Mouse (Mus musculus): ENCODE results near the gene Gm10401. TPM values are rescaled to one million over a fixed set of nuclear protein-coding genes. Genes with fewer than 3 reads are reported as not detected.
"Not testable (repeated sequence)": the region's sequence is repeated elsewhere in the genome, so short reads cannot be mapped to it uniquely, and the experiment has no call there.

Gene Gm10401
- total RNA-seq, 2 experiments from 2014 or later = not detected

DNA sequence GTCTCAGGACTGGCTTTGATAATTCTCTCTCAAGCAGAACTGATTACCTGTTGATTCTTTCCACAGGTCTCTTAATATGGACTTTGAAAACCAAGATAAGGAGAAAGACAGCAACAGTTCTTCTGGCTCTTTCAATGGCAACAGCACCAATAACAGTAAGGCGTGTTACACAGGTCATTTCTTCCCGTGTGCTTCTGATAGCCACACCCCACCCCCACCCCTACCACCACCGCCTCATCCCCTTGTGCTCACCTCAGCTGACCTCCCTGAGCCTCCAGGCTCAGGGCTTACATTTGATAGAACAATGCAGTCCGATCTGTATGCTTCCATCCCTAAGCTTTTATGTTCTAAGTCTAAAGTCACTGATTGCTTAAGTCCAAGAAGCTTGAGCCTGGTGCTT lies 23.3 kb downstream of the Gm10401 start:
- DNase-seq (ENCODE audit: low spot score in 2 of 2) = no peak
- intact Hi-C loops (cut with DNase I) = no loop called here

DNA sequence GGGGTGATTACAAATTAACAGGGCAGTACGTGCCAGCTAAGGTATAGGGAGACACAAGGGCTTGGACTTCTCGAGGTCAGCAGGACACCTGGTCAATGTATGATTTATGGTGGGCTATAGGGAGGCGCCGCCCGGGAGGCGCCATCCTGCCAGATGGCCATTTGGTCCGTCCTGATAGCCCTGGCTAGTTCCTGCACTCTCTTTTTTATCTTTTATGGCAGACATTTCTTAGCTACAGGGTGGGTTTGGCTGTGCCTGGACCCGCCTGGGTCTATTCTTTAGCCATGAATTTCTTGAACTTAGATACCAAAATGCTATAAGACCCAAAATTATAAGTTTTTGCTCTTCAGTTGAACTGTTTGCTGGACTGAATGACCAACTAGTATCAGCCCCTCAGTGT lies 24.8 kb downstream of the Gm10401 start:
- intact Hi-C loops (cut with DNase I); DNase-seq (ENCODE audit: low spot score in 2 of 2): not testable (repeated sequence)

DNA sequence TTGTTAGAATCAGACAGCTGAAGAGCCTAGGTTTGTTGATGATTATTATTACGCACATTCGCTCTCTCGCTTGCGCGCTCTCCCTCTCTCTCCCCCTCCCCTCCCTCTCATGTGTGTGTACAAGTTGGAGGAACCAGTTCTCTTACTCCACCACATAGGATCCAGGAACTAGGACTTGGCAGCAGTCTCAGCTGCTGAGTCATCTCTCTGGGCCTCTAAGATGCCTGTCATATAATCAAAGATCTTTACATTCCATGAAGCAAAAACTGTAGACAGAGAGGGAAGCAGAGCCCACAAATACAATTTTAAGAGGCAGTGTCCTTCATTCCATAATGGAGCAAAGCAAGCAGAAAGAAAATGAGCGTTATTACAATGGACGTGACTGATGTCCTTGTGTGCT lies 26.0 kb downstream of the Gm10401 start:
- DNase-seq (ENCODE audit: low spot score in 2 of 2) = peak; percentile 52 to 55
- intact Hi-C loops (cut with DNase I) = no loop called here

DNA sequence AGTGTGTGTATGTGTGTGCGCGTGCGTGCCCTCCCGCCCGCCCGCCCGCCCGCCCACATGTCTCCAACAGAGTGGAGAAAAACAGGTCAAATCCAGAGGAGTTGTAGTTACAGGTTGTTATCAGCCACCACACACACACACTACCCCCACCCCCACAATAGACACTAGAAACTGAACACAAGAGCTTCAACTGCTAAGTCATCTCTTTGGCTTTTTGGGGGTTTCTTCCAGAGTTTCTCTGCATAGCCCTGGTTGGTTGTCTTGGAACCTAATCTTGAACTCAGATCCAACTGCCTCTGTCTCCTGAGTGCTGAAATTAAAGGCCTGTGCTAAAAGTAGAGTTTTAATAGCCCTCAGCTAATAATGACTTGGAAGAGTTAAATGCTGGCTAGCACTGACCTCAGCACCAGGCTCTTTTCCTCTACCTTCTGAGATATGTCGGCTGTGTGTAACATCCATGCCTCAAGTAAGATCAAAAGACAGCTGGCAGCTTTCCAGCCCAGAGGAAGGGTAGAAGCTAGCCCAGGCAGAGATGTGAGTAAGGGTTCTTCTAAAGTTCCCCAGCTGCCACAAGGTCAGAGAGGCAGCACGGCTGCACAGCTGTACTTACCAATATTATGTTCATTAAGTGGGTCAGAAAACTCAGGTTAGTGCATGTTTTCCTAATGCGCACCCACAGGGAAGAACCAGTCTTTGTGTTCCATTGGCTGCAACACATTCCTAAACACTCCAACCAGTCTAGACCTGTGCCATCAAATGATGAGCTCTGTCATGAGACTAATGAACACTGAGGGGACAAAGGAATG lies 26.8 kb downstream of the Gm10401 start:
- intact Hi-C loops (cut with DNase I) = no loop called here

DNA sequence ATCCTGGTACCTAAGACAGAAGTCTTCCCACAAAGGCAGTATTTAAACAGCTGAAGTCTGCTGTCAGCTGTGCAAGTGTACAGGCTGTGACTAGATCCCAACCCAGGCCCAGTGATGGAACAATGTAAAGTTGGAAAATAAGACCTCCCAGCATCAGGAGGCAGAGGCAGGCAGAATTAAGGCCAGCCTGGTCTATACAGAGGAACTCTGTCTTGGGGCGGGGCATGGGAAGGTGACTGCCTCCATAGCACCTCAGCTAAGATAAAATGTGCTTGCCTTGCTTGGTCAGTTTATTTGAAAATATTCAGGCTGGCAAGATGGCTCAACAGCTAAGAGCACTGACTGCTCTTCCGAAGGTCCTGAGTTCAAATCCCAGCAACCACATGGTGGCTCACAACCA lies 27.6 kb downstream of the Gm10401 start:
- intact Hi-C loops (cut with DNase I) = no loop called here
- DNase-seq (ENCODE audit: low spot score in 2 of 2) = no peak

More for the DNA sequence above, 26.8 kb downstream of the Gm10401 start:
- no peak for DNase-seq (ENCODE audit: low spot score in 2 of 2)

DNA sequence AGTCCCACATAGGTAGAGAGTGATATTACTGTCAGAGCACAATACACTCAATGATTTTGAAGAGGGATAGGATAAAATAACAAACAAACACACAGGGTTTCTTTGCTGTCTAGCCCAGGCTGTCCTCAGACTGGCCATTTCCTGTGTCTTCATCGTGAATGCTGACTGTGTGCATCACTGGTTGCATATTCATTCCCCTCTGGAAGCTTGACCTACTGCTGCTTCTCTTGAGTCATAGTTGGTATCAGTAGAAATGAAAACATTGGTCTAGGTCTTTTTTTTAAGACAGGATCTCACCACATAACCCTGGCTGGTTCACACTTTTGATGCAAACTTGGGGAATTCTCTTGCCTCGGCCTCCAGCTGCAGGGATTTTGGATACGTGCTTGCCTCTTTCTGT lies 28.5 kb downstream of the Gm10401 start:
- no peak for DNase-seq (ENCODE audit: low spot score in 2 of 2)
- intact Hi-C loops (cut with DNase I) = no loop called here

DNA sequence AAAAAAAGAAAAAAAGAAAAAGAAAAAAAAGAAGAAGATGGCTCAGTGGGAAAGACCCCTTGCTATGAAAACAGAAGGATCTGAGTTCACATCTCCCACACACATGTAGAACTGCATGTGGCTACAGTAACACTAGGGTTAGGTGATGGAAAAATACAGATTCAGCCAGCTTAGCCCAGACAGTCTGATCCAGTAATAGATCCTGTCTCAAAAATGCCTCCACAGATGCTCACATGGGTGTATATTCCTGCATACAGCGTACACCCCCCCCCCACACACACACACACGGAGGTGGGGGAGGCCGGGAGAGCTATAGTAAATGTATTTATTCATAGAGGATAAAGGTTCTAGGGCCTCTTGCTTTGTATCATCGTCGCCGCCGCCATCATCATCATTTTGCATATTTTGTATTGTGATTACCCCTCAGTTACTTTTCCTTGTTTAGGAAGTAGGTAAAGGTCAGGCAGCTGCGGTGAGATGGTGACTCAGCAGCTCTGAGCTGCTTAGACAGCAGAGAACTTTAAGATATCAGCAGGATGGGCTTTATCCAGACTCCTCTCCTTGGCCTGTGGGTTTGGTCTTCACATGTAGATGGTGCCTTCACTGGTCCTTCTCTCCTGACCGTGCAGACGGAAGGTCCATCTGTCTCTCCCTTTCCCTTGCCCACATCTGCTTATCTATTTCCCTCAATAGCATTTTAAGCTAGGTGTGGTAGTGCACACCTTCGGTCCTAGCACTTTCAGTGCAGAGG lies 29.2 kb downstream of the Gm10401 start:
- intact Hi-C loops (cut with DNase I) = no loop called here
- no peak for DNase-seq (ENCODE audit: low spot score in 2 of 2)

DNA sequence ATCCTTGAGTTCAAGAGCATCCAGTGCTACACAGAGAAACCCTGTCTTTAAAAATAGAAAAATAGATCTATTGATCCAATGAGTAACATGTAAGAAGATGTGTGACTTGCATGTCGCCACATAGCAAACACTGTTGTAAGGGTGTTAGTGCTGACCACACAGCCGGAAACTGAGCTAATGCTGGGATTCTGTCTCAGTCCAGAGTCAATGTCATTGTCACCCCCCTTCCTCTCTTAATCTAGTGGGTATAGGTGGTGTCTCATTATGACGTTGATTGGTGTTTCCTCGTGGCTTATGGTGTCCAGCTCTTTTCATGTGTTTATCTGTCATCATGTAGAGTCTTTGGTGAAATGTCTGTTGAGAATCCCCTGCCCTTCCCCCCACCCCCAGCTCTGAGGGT lies 31.9 kb downstream of the Gm10401 start:
- intact Hi-C loops (cut with DNase I) = no loop called here
- no peak for DNase-seq (ENCODE audit: low spot score in 2 of 2)

DNA sequence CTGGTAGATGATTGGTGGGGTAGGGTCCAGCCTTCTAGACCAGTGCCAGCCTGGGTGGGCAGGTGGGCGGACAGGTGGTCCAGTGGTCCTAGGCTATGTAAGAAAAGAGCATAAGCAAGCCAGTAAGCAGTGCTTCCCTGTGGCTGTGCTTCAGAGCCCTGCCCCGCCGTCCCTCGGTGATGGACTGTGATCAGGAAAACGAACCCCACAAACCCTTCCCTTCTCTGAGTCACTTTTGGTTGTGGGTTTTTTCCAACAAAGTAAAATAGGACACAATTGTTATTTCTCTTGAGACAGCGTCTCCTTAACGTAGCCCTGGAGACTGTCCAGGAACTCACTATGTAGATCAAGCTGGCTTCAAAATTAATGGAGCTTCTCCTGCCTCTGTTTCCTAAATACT lies 34.7 kb downstream of the Gm10401 start:
- intact Hi-C loops (cut with DNase I) = no loop called here

DNA sequence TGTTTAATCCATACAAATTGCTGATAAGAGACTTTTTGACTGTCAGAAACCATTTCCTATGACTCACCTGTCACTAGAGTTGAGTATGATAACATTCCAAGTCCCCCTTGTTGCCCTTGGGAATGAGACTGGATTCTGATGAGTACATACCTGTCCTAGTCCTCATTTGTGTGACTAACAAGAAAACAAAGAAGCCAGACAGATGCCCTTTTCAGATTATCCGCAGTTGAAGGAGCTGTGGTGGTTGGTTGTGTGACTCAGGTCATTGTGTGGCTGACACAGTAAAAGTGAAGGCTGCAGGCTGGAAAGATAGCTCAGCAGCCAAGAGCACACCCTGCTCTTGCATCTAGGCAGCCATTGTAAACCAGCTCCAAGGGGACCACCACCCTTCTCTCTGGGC lies 35.5 kb downstream of the Gm10401 start:
- DNase-seq (ENCODE audit: low spot score in 2 of 2) = no peak
- intact Hi-C loops (cut with DNase I) = no loop called here

More for the DNA sequence above, 34.7 kb downstream of the Gm10401 start:
- DNase-seq (ENCODE audit: low spot score in 2 of 2) = no peak

DNA sequence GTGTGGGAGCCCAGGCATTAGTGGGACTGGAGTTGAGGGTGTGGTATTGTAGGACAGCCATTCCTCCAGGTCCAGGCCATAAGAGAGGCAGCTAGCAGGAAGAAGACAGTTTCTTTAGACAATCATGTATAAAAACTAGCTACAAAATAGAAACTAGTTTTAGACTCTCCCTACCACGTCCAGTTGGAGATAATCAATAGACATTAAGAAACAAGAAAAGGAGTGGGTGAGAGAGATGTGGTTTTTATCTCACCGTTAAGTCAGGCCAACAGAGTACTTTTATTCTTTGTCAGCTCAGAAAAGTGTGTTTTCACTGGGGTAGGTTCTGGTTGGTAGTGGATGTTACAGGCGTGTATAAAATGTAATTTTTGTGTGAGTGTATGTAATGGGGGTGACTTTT lies 37.1 kb downstream of the Gm10401 start:
- no peak for DNase-seq (ENCODE audit: low spot score in 2 of 2)
- intact Hi-C loops (cut with DNase I) = no loop called here

DNA sequence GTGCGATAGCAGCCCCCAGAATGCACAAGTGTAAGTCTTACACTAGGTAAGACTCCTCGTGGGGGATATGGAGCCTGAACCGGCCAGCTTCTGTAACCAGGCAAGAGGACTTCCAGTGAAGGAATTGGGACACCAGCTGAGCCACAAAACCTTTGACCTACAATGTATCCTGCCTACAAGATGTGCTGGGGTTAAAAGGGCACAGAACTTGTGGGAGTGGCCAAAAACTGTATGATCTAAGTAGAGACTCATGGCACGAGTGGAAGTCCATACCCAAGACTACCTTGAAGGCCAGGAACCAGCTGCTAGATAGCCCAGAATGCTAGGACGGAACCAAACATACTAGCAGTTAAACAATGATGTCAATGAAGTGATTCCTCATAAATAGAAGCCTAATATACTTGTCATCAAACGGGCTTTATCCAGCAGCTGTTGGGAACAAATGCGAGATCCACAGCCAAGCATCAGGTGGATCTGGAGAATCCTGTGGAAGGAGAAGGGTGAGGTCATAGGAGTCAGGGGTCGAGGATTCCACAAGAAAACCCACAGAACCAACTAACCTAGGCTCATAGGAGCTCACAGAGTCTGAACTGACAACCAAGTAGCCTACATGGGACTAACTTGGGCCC lies 37.9 kb downstream of the Gm10401 start:
- DNase-seq (ENCODE audit: low spot score in 2 of 2) = no peak
- intact Hi-C loops (cut with DNase I) = no loop called here

DNA sequence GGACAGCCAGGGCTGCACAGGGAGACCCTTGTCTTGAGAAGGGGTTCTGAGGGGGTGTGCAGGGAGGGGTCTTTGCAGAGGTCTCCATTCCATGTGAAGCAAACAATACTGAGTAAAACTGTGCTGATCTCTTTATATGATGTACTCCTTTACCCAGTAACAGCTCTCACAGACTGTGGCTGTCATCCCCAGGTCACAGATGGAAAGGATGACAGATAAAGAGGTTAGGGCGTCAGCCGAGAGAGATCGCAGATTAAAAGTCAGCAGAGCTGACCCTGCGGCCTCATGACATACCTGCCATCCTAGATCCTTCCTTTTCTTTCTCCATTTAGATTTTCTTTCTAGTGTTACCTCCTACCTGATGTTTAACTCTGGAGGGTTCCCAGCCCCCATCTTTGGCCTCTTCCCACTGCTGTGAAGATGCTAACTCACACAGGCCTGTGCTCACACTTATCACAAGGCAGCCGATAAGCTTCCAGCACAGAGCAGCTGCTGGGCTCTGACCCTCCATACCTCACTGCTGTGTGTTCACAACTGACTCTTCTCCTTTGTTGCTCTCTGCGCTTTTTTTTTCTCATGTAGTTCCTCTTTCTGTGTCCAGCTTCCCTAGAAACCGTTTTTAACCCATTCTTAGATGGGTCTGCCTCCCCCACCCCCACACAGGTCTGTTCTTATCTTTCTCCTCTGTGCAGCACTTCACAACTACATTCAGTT lies 39.4 kb downstream of the Gm10401 start:
- DNase-seq (ENCODE audit: low spot score in 2 of 2) = no peak
- intact Hi-C loops (cut with DNase I) = no loop called here

DNA sequence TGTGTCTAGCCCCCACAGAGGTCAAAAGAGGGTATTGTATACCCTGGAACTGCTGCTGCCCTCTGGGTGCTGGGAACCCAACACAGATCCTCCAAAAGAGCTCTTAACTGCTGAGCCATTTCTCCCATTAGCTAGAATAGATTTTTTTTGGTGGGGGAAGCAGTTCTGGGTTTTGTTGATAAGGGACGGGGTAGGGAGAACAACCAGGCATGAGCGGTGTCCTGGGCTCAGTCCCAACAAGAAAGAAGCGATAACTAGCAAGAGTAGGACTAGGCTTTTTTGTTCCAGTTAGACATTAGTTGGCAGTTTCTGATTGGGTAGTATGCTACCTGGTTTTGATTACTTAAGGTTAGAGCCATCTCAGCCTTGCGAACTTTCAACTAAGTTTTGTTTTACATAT lies 40.9 kb downstream of the Gm10401 start:
- intact Hi-C loops (cut with DNase I) = no loop called here
- no peak for DNase-seq (ENCODE audit: low spot score in 2 of 2)

DNA sequence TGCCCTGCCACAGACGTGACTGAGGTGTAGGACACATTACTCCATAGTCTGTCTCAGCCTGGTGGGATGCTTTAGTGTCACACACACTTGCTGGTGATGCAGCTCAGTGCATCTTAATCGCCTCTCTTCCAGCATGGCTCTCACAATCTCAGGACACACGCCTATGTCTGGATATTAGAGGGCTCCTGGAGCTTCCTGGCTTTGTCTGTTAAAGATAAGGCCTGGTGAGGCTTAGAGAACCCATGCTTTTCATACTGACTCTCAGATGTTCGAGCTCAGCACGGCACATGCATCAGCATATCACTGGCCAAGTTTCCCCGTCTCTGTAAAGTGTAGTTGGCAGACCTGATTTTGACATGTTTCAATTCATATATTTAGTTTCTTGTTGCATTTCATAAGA lies 42.7 kb downstream of the Gm10401 start:
- DNase-seq (ENCODE audit: low spot score in 2 of 2) = no peak
- intact Hi-C loops (cut with DNase I) = no loop called here

DNA sequence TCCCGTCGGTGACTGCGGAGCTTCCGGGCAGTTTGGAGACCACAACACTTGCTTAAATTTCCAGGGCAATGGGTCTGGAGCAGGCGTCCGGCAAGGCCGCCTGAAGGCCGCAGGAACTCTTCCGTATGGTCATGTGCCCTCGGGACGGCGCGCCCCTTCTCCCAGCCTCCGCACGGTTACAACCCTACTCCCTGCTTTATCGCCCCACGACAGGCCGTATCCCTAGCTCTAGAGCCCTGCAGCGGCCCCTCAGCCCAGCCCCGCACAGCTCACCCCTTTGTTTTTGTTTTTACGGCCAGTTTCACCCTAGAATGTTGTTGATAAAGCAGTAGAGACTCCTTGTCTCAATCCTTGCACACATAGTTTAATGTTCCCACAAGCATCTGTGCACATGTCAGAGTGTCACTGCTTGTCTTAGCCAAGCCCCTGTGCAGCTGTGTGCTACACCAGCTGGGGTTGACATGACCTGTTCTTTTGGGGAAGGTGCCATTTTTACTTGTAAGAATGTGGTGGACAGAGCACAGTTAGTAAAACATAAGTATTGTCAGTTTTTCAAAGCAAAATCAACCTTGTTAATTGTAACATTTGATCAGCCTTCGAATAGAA lies 44.2 kb downstream of the Gm10401 start:
- DNase-seq (ENCODE audit: low spot score in 2 of 2) = no peak
- intact Hi-C loops (cut with DNase I) = no loop called here

DNA sequence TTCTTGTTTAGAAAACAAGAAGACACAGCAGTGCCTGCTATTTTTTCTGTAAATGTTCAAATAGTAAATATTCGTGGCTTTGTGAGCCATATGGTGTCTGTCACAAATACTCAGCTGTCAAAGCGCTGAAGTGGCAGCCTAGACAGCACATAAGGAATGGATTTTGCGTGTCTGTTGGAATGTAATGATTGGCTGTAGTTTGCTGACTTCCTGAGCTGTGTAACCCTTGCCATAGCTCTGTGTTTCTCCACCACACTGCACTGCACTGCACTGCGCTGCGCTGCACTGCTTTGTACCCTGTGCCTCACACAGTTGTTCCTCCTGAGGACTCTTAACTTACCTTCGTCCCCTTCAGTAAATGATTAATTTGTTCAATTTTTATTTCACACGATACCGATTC lies 45.5 kb downstream of the Gm10401 start:
- intact Hi-C loops (cut with DNase I) = no loop called here
- DNase-seq (ENCODE audit: low spot score in 2 of 2) = no peak

DNA sequence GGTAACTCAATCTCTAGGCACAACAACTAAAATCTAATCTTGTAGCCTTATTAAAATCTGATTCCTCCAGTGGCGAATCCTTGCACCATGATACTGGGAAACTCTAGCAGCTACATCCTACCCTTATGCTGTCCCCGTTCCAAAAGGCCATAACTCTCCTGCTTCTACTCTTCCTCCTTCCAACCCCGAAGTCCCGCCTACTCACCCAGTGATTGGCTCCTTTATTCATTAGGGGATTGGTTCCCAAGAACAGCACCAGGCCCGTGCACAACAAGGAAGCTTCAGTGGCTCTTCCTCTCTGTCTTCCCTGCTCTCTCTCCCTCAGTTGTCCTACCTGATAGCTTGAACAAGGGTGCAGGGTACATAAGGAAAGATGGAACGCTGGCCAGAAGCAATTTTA lies 47.3 kb downstream of the Gm10401 start:
- intact Hi-C loops (cut with DNase I) = no loop called here
- no peak for DNase-seq (ENCODE audit: low spot score in 2 of 2)

DNA sequence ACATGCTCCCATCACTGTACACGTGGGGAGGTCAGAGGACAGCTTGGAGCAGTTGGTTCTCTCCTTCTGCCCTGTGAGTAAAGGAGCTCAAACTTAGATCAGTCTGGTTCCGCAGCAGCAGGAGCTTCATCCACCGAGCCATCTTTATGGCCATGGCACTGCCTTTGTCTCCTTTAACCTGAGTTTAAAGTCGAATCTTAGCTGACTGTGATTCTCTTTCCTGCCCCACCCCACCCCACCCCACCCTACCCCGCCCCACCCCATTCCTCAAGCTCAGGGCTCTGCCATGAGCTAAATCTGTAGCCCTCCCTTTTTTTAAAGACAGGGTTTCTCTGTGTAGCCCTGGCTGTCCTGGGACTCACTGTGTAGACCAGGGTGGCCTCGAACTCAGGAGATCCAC lies 48.4 kb downstream of the Gm10401 start:
- no peak for DNase-seq (ENCODE audit: low spot score in 2 of 2)
- intact Hi-C loops (cut with DNase I) = no loop called here

Data from left cerebral cortex, postnatal 36 days (tissue).